Mouse (Mus musculus): ENCODE results near the gene Cnih3.

The Cnih3 gene

DNA sequence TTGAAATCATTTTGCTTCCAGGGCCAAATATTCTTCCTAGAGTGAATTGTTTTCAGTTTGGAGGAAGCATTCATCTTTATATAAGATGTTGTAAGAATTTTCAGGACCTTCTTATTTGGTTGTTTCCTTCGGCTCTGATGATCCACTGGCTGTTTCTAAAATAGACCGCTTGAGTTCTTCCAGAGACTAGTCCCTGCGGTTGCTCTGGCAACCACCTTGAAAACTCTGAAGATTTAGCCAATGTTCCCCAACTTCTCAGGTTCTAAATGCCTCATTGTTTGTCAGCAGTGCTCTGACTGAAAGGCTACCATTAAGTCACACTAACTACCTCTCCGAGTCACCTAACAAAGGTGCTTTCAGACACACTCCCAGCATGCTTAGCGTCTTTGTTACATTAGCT, 80.8 kb downstream of the Cnih3 start:
- in situ Hi-C loops (cut with MboI; ENCODE audit: low pct_unique_long_range_greater_than_20kb in 1 of 2, low sequenced_read_pairs in 2 of 2, unreplicated experiment in 1 of 2), result no loop called here

GRCm38 (mm10) chr1:181435414-181435813, 83.0 kb downstream of the Cnih3 start:
- in situ Hi-C loops (cut with MboI; ENCODE audit: low pct_unique_long_range_greater_than_20kb in 1 of 2, low sequenced_read_pairs in 2 of 2, unreplicated experiment in 1 of 2), result no loop called here

- in situ Hi-C loops (cut with MboI; ENCODE audit: low pct_unique_long_range_greater_than_20kb in 1 of 2, low sequenced_read_pairs in 2 of 2, unreplicated experiment in 1 of 2), result no loop called here
Measured at GRCm38 (mm10) chr1:181440982-181441603, 88.7 kb downstream of the Cnih3 start.

DNA sequence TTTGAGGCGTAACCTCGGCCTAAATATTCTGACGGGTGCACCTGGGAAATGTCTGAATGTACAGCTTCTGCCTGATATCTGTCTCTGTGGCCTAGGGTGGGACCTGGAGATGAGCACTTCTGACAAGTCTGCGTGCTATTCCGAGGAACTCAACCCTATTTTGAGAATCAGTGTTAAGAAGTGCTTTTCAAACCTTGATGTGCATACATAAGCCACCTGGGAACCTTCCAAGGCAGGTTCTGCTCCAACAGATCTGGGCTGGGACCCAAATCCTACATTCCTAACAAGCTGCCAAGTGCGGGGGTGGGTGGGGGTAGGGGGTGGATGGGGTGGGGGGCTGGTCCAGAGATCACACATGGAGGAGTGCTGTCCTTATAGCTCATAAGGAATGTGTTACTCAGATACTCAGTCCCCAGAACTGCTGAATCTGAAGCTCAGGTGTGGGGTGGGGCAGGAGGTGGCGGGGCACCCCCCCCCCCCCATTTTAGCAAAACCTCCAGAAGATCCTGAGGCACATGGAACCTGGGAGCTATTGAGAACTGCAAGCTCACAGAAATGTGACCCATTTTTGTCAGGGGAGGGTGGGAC, 89.3 kb downstream of the Cnih3 start:
- in situ Hi-C loops (cut with MboI; ENCODE audit: low pct_unique_long_range_greater_than_20kb in 1 of 2, low sequenced_read_pairs in 2 of 2, unreplicated experiment in 1 of 2), result no loop called here

- in situ Hi-C loops (cut with MboI; ENCODE audit: low pct_unique_long_range_greater_than_20kb in 1 of 2, low sequenced_read_pairs in 2 of 2, unreplicated experiment in 1 of 2), result no loop called here
Measured at GRCm38 (mm10) chr1:181445041-181445440, 92.6 kb downstream of the Cnih3 start.

GRCm38 (mm10) chr1:181445630-181446257, 93.3 kb downstream of the Cnih3 start:
- in situ Hi-C loops (cut with MboI; ENCODE audit: low pct_unique_long_range_greater_than_20kb in 1 of 2, low sequenced_read_pairs in 2 of 2, unreplicated experiment in 1 of 2), result no loop called here

DNA sequence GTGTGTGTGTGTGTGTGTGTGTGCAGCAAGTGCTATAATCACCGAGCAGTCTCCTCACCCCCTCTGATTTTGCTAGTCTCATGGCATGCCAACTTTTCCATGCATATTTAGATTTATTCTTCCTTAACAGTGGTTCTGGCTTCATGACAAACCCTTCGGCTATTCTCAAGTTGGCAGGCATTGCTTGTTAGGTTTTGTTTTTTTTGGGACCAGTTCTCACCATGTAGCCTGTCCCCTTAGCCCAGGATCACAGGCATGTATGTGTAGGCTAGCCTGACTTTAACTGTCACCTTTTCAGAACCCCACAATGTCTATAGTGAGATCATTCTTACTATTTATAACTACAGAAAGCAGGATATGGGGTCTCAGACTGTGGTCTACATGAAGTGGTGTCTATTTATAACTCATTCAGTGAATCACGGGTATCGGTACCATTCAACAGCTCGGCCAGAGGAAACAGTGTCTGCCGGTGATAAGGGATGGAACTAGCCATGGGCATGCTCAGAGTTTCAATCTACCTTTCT, 94.2 kb downstream of the Cnih3 start:
- in situ Hi-C loops (cut with MboI; ENCODE audit: low pct_unique_long_range_greater_than_20kb in 1 of 2, low sequenced_read_pairs in 2 of 2, unreplicated experiment in 1 of 2), result no loop called here

DNA sequence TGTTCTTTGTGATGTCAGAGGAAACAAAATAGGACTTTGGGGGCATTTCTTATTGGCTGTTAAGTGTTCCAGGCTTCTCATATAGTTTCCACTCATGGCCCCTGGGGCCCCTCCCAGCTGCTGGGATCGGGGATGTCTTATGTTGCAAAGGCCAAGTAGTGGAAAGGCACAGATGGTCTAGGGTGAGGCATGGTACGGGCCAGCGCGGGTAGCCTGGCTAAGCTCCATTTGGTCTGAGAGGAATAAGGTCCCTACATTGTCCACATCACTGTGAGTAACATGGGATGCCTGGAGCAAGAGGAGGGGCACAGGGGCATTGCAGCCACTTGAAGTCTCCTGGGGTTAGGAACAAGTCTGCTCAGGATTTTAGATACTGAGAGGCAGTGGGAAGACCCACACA, 95.1 kb downstream of the Cnih3 start:
- in situ Hi-C loops (cut with MboI; ENCODE audit: low pct_unique_long_range_greater_than_20kb in 1 of 2, low sequenced_read_pairs in 2 of 2, unreplicated experiment in 1 of 2), result no loop called here

DNA sequence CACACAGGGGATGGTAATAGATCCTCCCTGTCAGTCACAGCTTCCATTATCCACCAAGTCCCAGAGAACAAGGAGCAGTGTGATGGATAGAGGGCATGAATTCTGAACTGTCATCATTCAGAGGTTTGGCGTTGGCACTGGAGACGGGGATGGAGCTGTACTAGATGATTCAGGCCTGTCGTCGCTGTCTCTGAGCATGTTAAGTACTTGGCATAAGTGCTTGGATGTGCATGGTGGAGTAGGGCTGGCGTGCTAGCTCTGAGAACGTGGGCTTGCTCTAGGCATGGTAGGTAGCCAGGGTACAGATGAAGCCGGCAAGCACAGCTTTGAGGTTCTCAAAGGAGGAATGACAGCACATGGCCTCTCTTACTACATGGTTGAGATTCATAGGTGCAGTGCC, 95.6 kb downstream of the Cnih3 start:
- in situ Hi-C loops (cut with MboI; ENCODE audit: low pct_unique_long_range_greater_than_20kb in 1 of 2, low sequenced_read_pairs in 2 of 2, unreplicated experiment in 1 of 2), result no loop called here

DNA sequence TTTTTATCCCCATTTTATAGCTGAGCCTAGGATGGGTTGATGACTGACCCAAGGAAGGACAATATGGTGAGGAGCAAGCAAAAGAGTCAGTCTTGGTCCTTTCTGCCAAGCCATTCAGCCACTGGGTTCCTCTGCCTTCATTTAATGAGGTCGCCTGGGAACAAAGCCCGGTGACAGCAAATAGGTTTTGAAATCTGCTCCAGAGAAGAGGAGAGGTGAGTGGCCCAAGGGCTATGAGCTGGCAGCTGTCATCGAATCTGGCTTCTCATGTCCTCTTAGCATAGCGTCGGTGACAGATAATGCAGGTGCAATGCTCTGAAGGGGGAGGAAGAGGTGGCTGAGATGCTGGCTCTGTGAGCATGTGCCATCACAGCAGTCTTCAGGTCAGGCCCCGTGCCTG, 100.7 kb downstream of the Cnih3 start:
- in situ Hi-C loops (cut with MboI; ENCODE audit: low pct_unique_long_range_greater_than_20kb in 1 of 2, low sequenced_read_pairs in 2 of 2, unreplicated experiment in 1 of 2), result no loop called here

DNA sequence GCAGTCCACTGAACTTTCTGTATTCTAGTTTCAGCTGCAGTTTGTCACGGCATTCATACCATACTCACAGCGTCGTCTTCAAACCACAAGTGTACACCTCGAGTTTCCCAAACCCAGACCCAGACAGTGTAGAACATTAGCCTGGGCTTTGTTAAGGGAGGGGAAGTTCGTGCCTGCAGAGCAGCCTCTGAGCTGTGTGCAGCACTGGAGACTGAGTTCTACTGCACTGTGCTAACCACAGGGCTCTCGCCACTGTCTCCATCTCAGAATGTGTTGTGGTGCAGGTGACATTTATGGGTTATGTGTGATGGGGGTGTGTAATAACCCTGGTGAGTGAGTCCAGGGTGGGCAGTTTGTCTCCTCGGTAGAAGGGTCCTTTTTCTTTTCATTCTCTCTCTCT, 104.5 kb downstream of the Cnih3 start:
- in situ Hi-C loops (cut with MboI; ENCODE audit: low pct_unique_long_range_greater_than_20kb in 1 of 2, low sequenced_read_pairs in 2 of 2, unreplicated experiment in 1 of 2), result no loop called here

GRCm38 (mm10) chr1:181459431-181460105, 107.1 kb downstream of the Cnih3 start:
- in situ Hi-C loops (cut with MboI; ENCODE audit: low pct_unique_long_range_greater_than_20kb in 1 of 2, low sequenced_read_pairs in 2 of 2, unreplicated experiment in 1 of 2), result no loop called here

DNA sequence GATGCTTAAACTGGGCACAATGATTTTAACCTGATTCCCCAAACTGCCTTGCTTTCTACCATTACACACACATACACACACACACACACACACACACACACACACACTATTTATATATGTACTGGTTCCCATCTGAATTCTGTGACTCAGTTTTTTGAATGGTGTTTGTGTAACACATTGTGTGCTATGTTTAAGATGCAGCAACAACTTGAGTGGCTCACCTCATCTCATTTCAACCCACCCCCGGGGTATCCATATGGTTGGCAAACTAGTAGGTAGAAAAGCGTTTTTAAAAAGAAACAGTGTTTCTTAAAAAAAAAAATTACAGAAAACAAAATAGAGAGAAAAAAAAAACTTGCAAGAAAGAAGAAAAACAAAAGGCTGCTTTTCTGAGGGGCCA, 107.9 kb downstream of the Cnih3 start:
- in situ Hi-C loops (cut with MboI; ENCODE audit: low pct_unique_long_range_greater_than_20kb in 1 of 2, low sequenced_read_pairs in 2 of 2, unreplicated experiment in 1 of 2), result no loop called here

DNA sequence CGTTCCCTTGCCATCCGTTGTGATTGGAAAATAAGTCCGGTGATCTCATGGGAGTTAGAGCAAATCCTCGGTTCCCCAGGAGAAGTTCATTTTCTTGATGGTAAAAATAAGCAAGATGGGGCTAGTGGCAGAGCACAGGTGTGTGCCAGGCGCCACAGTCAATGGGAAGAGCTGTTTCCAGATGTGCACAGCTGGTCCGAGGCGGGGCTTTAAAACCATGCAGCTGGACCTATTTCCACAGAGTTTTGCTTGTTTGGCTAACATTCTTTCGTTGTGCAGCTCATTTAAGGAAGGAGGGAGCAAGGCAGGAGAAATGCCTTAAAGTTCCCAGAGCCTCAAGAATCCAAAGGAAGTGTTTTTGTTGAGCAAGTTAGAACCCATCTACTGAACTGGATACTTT, 109.1 kb downstream of the Cnih3 start:
- in situ Hi-C loops (cut with MboI; ENCODE audit: low pct_unique_long_range_greater_than_20kb in 1 of 2, low sequenced_read_pairs in 2 of 2, unreplicated experiment in 1 of 2), result no loop called here

DNA sequence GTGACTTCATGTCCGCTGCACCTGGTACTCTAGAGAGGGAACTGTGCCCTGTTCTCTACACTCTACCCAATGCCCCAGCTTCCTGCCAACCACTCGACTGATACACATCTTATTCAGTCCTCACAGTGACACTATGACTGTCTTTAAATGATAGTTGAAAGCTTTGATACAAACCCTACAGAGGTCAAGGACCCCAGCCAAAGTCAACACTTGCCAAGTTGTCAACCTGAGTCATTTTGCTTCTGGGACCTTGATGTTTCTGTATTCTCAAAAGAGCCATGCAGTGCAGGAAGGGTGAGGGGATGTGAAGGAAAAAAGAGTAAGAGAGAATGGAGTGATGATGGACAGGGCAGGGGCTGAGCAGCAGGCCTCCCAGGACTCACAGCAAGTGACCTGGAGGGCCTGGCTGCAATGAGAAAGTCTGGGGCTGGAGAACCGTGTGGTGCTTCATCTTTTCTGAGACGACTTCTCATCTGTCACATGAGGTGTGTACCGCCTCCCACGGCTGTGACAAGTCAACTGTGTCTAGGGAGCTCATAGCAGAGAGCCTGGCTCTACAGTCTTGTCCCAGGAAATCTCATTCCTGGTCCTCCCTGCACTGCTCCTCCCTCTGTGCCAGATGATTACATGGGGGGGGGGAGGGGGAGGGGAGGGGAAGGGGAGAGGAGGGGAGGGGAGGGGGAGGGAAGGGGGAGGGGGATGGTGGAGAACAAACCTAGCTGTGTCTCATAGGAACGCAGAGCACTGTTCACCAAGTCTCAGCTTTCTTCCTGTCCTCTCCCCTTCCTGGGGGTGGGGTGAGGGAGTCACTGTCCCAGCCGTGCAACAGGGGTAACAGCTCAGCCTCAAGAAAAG, 109.8 kb downstream of the Cnih3 start:
- in situ Hi-C loops (cut with MboI; ENCODE audit: low pct_unique_long_range_greater_than_20kb in 1 of 2, low sequenced_read_pairs in 2 of 2, unreplicated experiment in 1 of 2), result no loop called here

DNA sequence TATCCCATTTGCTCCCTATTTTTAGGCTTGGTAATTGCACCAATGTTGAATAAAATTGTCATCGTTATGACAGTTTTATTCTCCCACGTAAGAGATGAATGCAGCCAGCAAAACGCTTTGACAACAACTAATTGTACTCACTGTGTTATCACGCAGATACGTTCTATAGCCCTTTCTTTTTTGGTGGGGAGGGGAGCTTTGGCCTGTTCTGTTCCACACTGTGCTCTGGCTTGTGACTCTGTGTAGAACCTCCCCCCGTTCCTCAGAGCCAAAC, 110.4 kb downstream of the Cnih3 start:
- in situ Hi-C loops (cut with MboI; ENCODE audit: low pct_unique_long_range_greater_than_20kb in 1 of 2, low sequenced_read_pairs in 2 of 2, unreplicated experiment in 1 of 2), result no loop called here

- in situ Hi-C loops (cut with MboI; ENCODE audit: low pct_unique_long_range_greater_than_20kb in 1 of 2, low sequenced_read_pairs in 2 of 2, unreplicated experiment in 1 of 2), result no loop called here
Measured at GRCm38 (mm10) chr1:181465027-181465426, 112.6 kb downstream of the Cnih3 start.

DNA sequence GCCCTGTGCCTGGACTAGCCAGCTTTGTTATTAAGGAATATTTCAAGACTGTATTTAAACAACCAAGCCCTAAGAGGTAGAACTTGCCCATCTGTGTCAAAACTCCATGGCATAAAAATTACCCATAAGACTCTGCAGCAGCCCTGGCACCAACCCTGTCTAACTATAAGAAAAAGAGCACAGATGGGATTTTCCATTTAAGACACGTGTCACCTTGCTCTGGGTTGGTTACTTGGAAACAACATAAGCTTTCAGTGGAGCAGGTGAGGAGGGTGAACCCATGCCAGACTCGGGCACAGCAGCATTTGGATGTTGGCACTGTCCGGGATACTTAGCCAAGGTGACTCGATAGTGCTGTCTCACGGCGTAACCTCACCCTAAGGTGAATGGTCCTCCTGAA, 113.6 kb downstream of the Cnih3 start:
- in situ Hi-C loops (cut with MboI; ENCODE audit: low pct_unique_long_range_greater_than_20kb in 1 of 2, low sequenced_read_pairs in 2 of 2, unreplicated experiment in 1 of 2), result no loop called here

Data from mouse embryonic stem cell (cell line).